Mouse (Mus musculus): ENCODE data around the gene Mrgpra3.

Gene Mrgpra3

GRCm38 (mm10) chr7:47601272-47601671 is at the start of gene Mrgpra3:
Gene Mrgpra3, minus strand, starts transcription at chr7:47601372.
- peak in 1 of 2 experiments; percentile 2 for DNase-seq (ENCODE audit: inconsistent age in 2 of 2, low spot score in 1 of 2)

All from adrenal gland, adult (tissue).